Mouse (Mus musculus): ENCODE measurements around the gene Clcn5. TPM values are rescaled to one million over a fixed set of nuclear protein-coding genes. Genes with fewer than 3 reads are reported as not detected.

Clcn5 gene
- total RNA-seq (2014; fragmentation: Nextera tagmentation) = 2.0 and 2.2 TPM in 2 replicates
- 1.5 and 4.0 TPM in 2 replicates for total RNA-seq (2017)

- ATAC-seq (replicated peaks; ENCODE audit: low FRiP score, low TSS enrichment, poor library complexity, severe bottlenecking) = peak; percentile 99
These were observed at the start of gene Clcn5 for GRCm38 (mm10) chrX:7319089-7319721. TSS of gene Clcn5 (minus strand) at chrX:7319358.

- no peak for ATAC-seq (replicated peaks; ENCODE audit: low FRiP score, low TSS enrichment, poor library complexity, severe bottlenecking)
These were observed 6.3 kb upstream of the Clcn5 start for GRCm38 (mm10) chrX:7325455-7325854.

- 0 out of 2 replicates have a peak, but pooled peaks have one; percentile 43 for ATAC-seq (replicated peaks; ENCODE audit: low FRiP score, low TSS enrichment, poor library complexity, severe bottlenecking)
These were observed 3.1 kb upstream of the Clcn5 start for GRCm38 (mm10) chrX:7322288-7322687.

- no peak for ATAC-seq (replicated peaks; ENCODE audit: low FRiP score, low TSS enrichment, poor library complexity, severe bottlenecking)
These were observed 1.4 kb upstream of the Clcn5 start for GRCm38 (mm10) chrX:7320571-7320970.

GRCm38 (mm10) chrX:7318551-7319025 is 570 bp downstream of the Clcn5 start:
- peak; percentile 20 for ATAC-seq (replicated peaks; ENCODE audit: low FRiP score, low TSS enrichment, poor library complexity, severe bottlenecking)

- ATAC-seq (replicated peaks; ENCODE audit: low FRiP score, low TSS enrichment, poor library complexity, severe bottlenecking) = no peak
These were observed 4.0 kb downstream of the Clcn5 start for GRCm38 (mm10) chrX:7315115-7315514.

- no peak for ATAC-seq (replicated peaks; ENCODE audit: low FRiP score, low TSS enrichment, poor library complexity, severe bottlenecking)
These were observed 4.5 kb downstream of the Clcn5 start for GRCm38 (mm10) chrX:7314645-7315044.

GRCm38 (mm10) chrX:7308242-7308641 is 10.9 kb downstream of the Clcn5 start:
- peak; percentile 78; the same call in 1 of the 2 replicates for ATAC-seq (replicated peaks; ENCODE audit: low FRiP score, low TSS enrichment, poor library complexity, severe bottlenecking)

GRCm38 (mm10) chrX:7306861-7307260 is 12.3 kb downstream of the Clcn5 start:
- ATAC-seq (replicated peaks; ENCODE audit: low FRiP score, low TSS enrichment, poor library complexity, severe bottlenecking) = no peak

GRCm38 (mm10) chrX:7292981-7293380 is 26.2 kb downstream of the Clcn5 start:
- no peak for ATAC-seq (replicated peaks; ENCODE audit: low FRiP score, low TSS enrichment, poor library complexity, severe bottlenecking)

- ATAC-seq (replicated peaks; ENCODE audit: low FRiP score, low TSS enrichment, poor library complexity, severe bottlenecking) = no peak
These were observed 26.9 kb downstream of the Clcn5 start for GRCm38 (mm10) chrX:7292151-7292768.

- no peak for ATAC-seq (replicated peaks; ENCODE audit: low FRiP score, low TSS enrichment, poor library complexity, severe bottlenecking)
These were observed 30.2 kb downstream of the Clcn5 start for GRCm38 (mm10) chrX:7288976-7289375.

- no peak for ATAC-seq (replicated peaks; ENCODE audit: low FRiP score, low TSS enrichment, poor library complexity, severe bottlenecking)
These were observed 32.0 kb downstream of the Clcn5 start for GRCm38 (mm10) chrX:7287051-7287734.

- ATAC-seq (replicated peaks; ENCODE audit: low FRiP score, low TSS enrichment, poor library complexity, severe bottlenecking) = no peak
These were observed 36.5 kb downstream of the Clcn5 start for GRCm38 (mm10) chrX:7282636-7283035.

- no peak for ATAC-seq (replicated peaks; ENCODE audit: low FRiP score, low TSS enrichment, poor library complexity, severe bottlenecking)
These were observed 39.4 kb downstream of the Clcn5 start for GRCm38 (mm10) chrX:7279722-7280121.

- no peak for ATAC-seq (replicated peaks; ENCODE audit: low FRiP score, low TSS enrichment, poor library complexity, severe bottlenecking)
These were observed 42.6 kb downstream of the Clcn5 start for GRCm38 (mm10) chrX:7276564-7276963.

- no peak for ATAC-seq (replicated peaks; ENCODE audit: low FRiP score, low TSS enrichment, poor library complexity, severe bottlenecking)
These were observed 58.0 kb downstream of the Clcn5 start for GRCm38 (mm10) chrX:7261149-7261548.

- no peak for ATAC-seq (replicated peaks; ENCODE audit: low FRiP score, low TSS enrichment, poor library complexity, severe bottlenecking)
These were observed 58.6 kb downstream of the Clcn5 start for GRCm38 (mm10) chrX:7260400-7261113.

GRCm38 (mm10) chrX:7259718-7260117 is 59.4 kb downstream of the Clcn5 start:
- ATAC-seq (replicated peaks; ENCODE audit: low FRiP score, low TSS enrichment, poor library complexity, severe bottlenecking) = no peak

- ATAC-seq (replicated peaks; ENCODE audit: low FRiP score, low TSS enrichment, poor library complexity, severe bottlenecking) = no peak
These were observed 63.1 kb downstream of the Clcn5 start for GRCm38 (mm10) chrX:7256022-7256421.
